Mouse (Mus musculus) limb, embryonic 15.5 days (tissue): ENCODE results near the gene Pmch. TPM values are rescaled to one million over a fixed set of nuclear protein-coding genes. Genes with fewer than 3 reads are reported as not detected.

Experiments used
- ATAC-seq: fragments of 200-750 bp; cut with Nextera tagmentation; 2 replicates; pipeline ENCODE4 v1.8.0; 2017; ENCODE audit warnings: low read depth, moderate TSS enrichment; ENCODE audit not compliant: insufficient number of reproducible peaks, low FRiP score, low TSS enrichment
- H3K27ac ChIP-seq: fragments of 300-500 bp; sonication (generic); 2 replicates; pipeline ENCODE4 v1.5.1; 2015; ENCODE audit warnings: moderate library complexity, mild to moderate bottlenecking, inconsistent platforms
- H3K27me3 ChIP-seq: fragments of 300-500 bp; sonication (generic); 2 replicates; pipeline ENCODE4 v1.6.1; 2015; ENCODE audit warnings: inconsistent platforms
- H3K36me3 ChIP-seq: fragments of 300-500 bp; sonication (generic); 2 replicates; pipeline ENCODE4 v1.6.1; 2015; ENCODE audit warnings: inconsistent platforms
- H3K4me1 ChIP-seq: fragments of 300-500 bp; sonication (generic); 2 replicates; pipeline ENCODE4 v1.6.1; 2015; ENCODE audit warnings: inconsistent platforms
- H3K4me2 ChIP-seq: fragments of 300-500 bp; sonication (generic); 2 replicates; pipeline ENCODE4 v1.6.1; 2015; ENCODE audit warnings: mild to moderate bottlenecking, inconsistent platforms
- H3K4me3 ChIP-seq: fragments of 300-500 bp; sonication (generic); 2 replicates; pipeline ENCODE4 v1.5.1; 2015; ENCODE audit warnings: mild to moderate bottlenecking, inconsistent platforms
- H3K9ac ChIP-seq: fragments of 300-500 bp; sonication (generic); 2 replicates; pipeline ENCODE4 v1.6.1; 2015; ENCODE audit warnings: inconsistent platforms
- H3K9me3 ChIP-seq: fragments of 300-500 bp; sonication (generic); 2 replicates; pipeline ENCODE4 v1.6.1; 2016; ENCODE audit warnings: inconsistent platforms
- WGBS: fragments of 180-500 bp; shearing (Covaris S2); methylation state at CpG from one replicate; pipeline ENCODE4 v1.1.7; 2015; 5-methylcytosine and 5-hydroxymethylcytosine counted together
- polyA plus RNA-seq: library from polyadenylated mRNA; unstranded; fragments of >200 nt; fragmentation: Nextera tagmentation; extraction: Ambion mirVana; gene quantifications from 2 replicates; pipeline ENCODE4 v1.2.1, GENCODE M21; 2015

The Pmch gene
- 0.35 TPM in 1 of 2 replicates, not detected in the other for polyA plus RNA-seq

DNA sequence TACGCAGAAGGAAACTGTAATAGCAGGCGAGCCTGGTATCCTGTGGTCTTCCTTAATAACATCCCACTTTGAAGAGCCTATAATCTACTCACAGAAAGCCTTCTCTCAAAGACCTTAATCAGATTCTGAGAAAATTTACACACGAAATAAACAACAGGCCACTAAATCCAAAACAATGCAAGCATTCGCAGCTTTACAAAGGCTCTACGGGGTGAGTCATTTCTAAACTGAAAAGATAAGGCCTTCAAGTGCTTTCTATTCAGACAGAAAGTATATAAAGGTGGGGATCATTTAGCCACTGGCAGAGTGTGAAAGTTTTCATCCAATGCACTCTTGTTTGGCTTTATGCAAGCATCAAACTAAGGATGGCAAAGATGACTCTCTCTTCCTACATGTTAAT lies at the start of gene Pmch:
Pmch (plus strand) TSS at position 301 of the 400 bp plus-strand sequence.
- no peaks in the 10 kb centered on the region for H3K4me1 ChIP-seq
- peaks cover 3% of the 10 kb centered on the region; the same call in 1 of the 2 replicates for H3K36me3 ChIP-seq
- no peaks in the 10 kb centered on the region for H3K27me3 ChIP-seq
- no peak for ATAC-seq
- no peak within 1 kb of the TSS for H3K4me2 ChIP-seq
- H3K9me3 ChIP-seq = no peaks in the 10 kb centered on the region
- H3K4me3 ChIP-seq = no peak within 1 kb of the TSS
- no peak within 1 kb of the TSS for H3K27ac ChIP-seq
- H3K9ac ChIP-seq = no peak within 1 kb of the TSS
- 82% methylated on average over 5 of the region's 5 CpGs for WGBS

DNA sequence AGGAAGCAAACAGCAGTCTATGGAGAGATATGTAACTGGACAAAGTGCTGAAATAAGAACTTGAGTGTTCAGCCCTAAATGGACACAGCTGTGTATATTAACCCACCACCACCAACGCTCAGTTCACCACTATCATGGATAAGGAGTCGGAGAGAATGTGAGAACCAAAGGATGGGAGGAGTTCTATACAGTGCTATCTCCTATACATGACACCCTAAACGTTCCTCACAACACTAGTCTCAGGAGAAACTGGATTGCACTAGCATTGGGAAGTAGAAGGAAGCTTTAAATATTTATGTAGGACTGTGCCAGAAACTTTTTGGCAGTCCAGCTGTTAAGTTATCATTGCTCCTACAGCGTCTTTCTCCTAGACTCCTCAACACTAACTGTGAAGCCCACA lies 46.6 kb upstream of the Pmch start:
- no peak overlapping the region for H3K4me3 ChIP-seq
- H3K4me1 ChIP-seq = 0 out of 2 replicates have a peak, but pooled peaks cover 14% of the 10 kb centered on the region
- ATAC-seq = no peak
- H3K4me2 ChIP-seq = no peak overlapping the region
- H3K36me3 ChIP-seq = no peaks in the 10 kb centered on the region
- H3K9ac ChIP-seq = no peak overlapping the region
- H3K27ac ChIP-seq = peak overlapping the region; percentile 4; the same call in 1 of the 2 replicates
- 57% methylated on average over 4 of the region's 4 CpGs for WGBS
- no peaks in the 10 kb centered on the region for H3K27me3 ChIP-seq
- H3K9me3 ChIP-seq = no peaks in the 10 kb centered on the region

- peak; percentile 88 for ATAC-seq
- Histone ChIP-seq H3K9me3 (no peaks in the 10 kb centered on the region), H3K4me1 (0 out of 2 replicates have a peak, but pooled peaks cover 14% of the 10 kb centered on the region), H3K9ac (no peak overlapping the region), H3K27me3 (no peaks in the 10 kb centered on the region), H3K4me3 (no peak overlapping the region), H3K27ac (peak overlapping the region; percentile 65), H3K4me2 (no peak overlapping the region), H3K36me3 (no peaks in the 10 kb centered on the region)
- WGBS = 22% methylated on average over 11 of the region's 11 CpGs
Observed at GRCm38 (mm10) chr10:88046098-88046771, 44.6 kb upstream of the Pmch start.

DNA sequence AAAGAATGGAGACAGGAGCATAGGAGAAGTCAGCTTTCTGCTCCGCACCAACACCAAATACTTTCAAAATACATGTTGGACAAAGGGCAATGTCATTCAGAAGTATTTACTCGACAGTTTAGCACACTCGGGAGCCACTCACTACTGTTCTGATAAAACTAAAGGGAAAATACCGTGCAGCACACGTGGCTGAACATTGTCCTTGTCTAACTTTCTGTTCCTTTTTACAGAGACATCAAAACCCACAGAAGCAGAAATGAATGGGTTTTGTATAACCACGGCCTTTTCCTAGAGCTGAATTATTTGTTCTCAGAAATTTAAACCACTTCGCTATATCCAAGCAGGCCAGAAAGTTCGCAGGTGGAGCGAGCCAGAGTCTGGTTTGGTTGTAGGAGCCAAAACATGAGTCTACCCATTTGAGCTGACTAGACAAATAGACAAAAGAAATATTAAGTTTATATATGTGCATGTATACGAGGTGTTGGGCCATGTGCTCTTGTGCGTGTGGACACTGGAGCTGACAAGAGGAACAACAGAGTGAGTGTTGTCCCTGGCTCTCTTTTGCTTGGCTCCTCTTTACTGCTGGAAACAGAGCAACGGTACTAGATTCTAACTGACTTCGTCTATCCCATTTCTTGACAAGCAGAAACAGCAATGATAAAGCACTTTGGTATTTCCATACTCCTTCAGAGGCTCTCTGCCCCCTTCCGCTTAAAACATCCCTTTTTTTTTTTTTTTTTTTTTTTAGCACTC lies 36.5 kb upstream of the Pmch start:
- H3K27ac ChIP-seq = no peak overlapping the region
- H3K9me3 ChIP-seq = no peaks in the 10 kb centered on the region
- H3K4me3 ChIP-seq = no peak overlapping the region
- no peak overlapping the region for H3K4me2 ChIP-seq
- no peaks in the 10 kb centered on the region for H3K4me1 ChIP-seq
- no peak for ATAC-seq
- no peaks in the 10 kb centered on the region for H3K36me3 ChIP-seq
- H3K27me3 ChIP-seq = no peaks in the 10 kb centered on the region
- no peak overlapping the region for H3K9ac ChIP-seq
- WGBS = 72% methylated on average over 14 of the region's 14 CpGs

- Histone ChIP-seq H3K4me3 (no peak overlapping the region), H3K9me3 (no peaks in the 10 kb centered on the region), H3K36me3 (no peaks in the 10 kb centered on the region), H3K4me1 (no peaks in the 10 kb centered on the region), H3K27me3 (no peaks in the 10 kb centered on the region), H3K4me2 (no peak overlapping the region), H3K9ac (no peak overlapping the region), H3K27ac (no peak overlapping the region)
- ATAC-seq = no peak
- 60% methylated on average over 14 of the region's 14 CpGs for WGBS
Observed at GRCm38 (mm10) chr10:88056950-88057649, 33.8 kb upstream of the Pmch start.

GRCm38 (mm10) chr10:88063436-88063835 lies 27.4 kb upstream of the Pmch start:
- no peak overlapping the region for H3K9ac ChIP-seq

DNA sequence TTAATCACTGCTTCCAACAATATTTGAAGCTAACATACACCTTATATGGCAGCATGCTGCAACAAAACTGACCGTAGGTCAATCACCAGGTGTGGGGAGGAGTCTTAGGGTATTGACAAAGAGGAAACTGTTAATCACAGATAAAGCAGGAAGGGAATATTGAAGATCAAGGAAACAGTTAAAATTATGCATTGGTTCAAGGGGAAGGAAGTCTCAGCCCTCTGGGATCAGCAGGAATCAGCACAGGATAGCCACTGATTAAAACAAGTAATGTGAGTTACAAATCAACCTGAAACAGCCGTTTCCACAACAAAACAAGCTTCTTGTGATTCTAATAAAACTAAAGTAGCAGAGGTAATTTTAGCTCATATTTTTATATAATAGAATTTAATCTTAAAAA lies 26.0 kb upstream of the Pmch start:
- peaks cover 4% of the 10 kb centered on the region; the same call in 1 of the 2 replicates for H3K4me1 ChIP-seq
- no peaks in the 10 kb centered on the region for H3K27me3 ChIP-seq
- ATAC-seq = no peak
- 38% methylated on average over 2 of the region's 2 CpGs for WGBS
- H3K36me3 ChIP-seq = no peaks in the 10 kb centered on the region
- H3K9me3 ChIP-seq = no peaks in the 10 kb centered on the region
- H3K4me3 ChIP-seq = no peak overlapping the region
- H3K9ac ChIP-seq = no peak overlapping the region
- H3K27ac ChIP-seq = no peak overlapping the region
- no peak overlapping the region for H3K4me2 ChIP-seq

More at GRCm38 (mm10) chr10:88063436-88063835, 27.4 kb upstream of the Pmch start:
- no peak for ATAC-seq
- no peak overlapping the region for H3K4me2 ChIP-seq
- H3K4me3 ChIP-seq = no peak overlapping the region
- no peaks in the 10 kb centered on the region for H3K9me3 ChIP-seq
- WGBS = 40% methylated on average over 4 of the region's 4 CpGs
- no peaks in the 10 kb centered on the region for H3K27me3 ChIP-seq
- no peaks in the 10 kb centered on the region for H3K36me3 ChIP-seq
- H3K27ac ChIP-seq = no peak overlapping the region
- H3K4me1 ChIP-seq = peaks cover 4% of the 10 kb centered on the region; the same call in 1 of the 2 replicates

- H3K27me3 ChIP-seq = no peaks in the 10 kb centered on the region
- no peak overlapping the region for H3K4me2 ChIP-seq
- H3K4me3 ChIP-seq = no peak overlapping the region
- H3K27ac ChIP-seq = no peak overlapping the region
- no peaks in the 10 kb centered on the region for H3K9me3 ChIP-seq
- no peaks in the 10 kb centered on the region for H3K36me3 ChIP-seq
- H3K9ac ChIP-seq = no peak overlapping the region
- ATAC-seq = no peak
- peaks cover 4% of the 10 kb centered on the region; the same call in 1 of the 2 replicates for H3K4me1 ChIP-seq
- 77% methylated on average over 3 of the region's 3 CpGs for WGBS
Observed at GRCm38 (mm10) chr10:88067377-88067776, 23.5 kb upstream of the Pmch start.

- H3K4me2 ChIP-seq = no peak overlapping the region
- ATAC-seq = no peak
- no peaks in the 10 kb centered on the region for H3K9me3 ChIP-seq
- 96% methylated on average over 2 of the region's 2 CpGs for WGBS
- H3K9ac ChIP-seq = no peak overlapping the region
- no peaks in the 10 kb centered on the region for H3K27me3 ChIP-seq
- no peaks in the 10 kb centered on the region for H3K4me1 ChIP-seq
- no peak overlapping the region for H3K4me3 ChIP-seq
- H3K36me3 ChIP-seq = no peaks in the 10 kb centered on the region
- no peak overlapping the region for H3K27ac ChIP-seq
Observed at GRCm38 (mm10) chr10:88106169-88106568, 15.3 kb downstream of the Pmch start.

DNA sequence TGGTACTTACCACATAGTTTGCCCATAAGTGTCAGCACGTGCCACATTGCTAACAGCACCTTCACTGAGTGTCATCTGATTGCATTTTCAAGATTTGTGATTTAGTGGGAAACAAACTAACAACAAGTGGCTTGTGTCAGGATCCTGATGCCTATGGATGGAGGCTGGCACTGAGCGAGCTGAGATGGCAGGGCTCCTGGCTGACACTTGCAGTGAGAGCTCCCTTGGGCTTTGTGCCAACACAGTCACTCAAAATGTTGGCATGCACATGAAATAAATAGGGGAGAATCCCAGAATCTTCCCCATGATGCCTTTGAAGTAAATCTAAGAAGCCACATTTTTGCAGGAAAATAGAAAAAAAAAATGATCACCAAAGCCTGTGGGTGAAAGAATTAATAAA lies 22.4 kb downstream of the Pmch start:
- no peak overlapping the region for H3K9ac ChIP-seq
- H3K27me3 ChIP-seq = no peaks in the 10 kb centered on the region
- no peak for ATAC-seq
- H3K4me2 ChIP-seq = no peak overlapping the region
- H3K36me3 ChIP-seq = no peaks in the 10 kb centered on the region
- H3K9me3 ChIP-seq = no peaks in the 10 kb centered on the region
- H3K4me3 ChIP-seq = no peak overlapping the region
- no peaks in the 10 kb centered on the region for H3K4me1 ChIP-seq
- H3K27ac ChIP-seq = no peak overlapping the region
- WGBS = 92% methylated on average over 2 of the region's 2 CpGs

DNA sequence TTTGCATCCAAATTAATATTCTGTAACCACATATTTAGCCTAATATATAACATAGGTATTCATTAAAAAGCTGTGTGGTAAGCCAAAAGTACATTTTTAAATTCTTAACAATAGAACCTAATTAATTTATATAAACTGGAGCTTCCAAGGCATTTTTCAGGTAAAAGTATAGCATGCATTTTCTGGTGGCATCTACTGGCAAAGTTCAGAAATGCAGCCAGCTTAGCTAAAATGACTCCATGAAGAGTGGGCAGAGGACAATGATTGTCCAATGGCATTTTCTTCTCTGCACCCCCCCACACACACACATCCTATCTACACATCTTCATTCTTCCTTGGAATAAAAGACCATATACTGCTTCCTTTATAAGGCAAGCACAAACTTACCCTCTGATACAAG lies 28.8 kb downstream of the Pmch start:
- Histone ChIP-seq H3K9me3 (no peaks in the 10 kb centered on the region), H3K9ac (no peak overlapping the region)

GRCm38 (mm10) chr10:88135630-88136029 lies 44.8 kb downstream of the Pmch start:
- Histone ChIP-seq H3K27me3 (no peaks in the 10 kb centered on the region), H3K4me3 (no peak overlapping the region), H3K4me1 (no peaks in the 10 kb centered on the region), H3K36me3 (peaks cover 10% of the 10 kb centered on the region), H3K9me3 (no peaks in the 10 kb centered on the region), H3K27ac (no peak overlapping the region), H3K4me2 (no peak overlapping the region), H3K9ac (no peak overlapping the region)
- WGBS = 97% methylated on average over 16 of the region's 16 CpGs
- no peak for ATAC-seq

More for the DNA sequence above, 28.8 kb downstream of the Pmch start:
- H3K4me1 ChIP-seq = no peaks in the 10 kb centered on the region
- no peak overlapping the region for H3K27ac ChIP-seq
- H3K4me2 ChIP-seq = no peak overlapping the region
- H3K4me3 ChIP-seq = no peak overlapping the region
- H3K27me3 ChIP-seq = no peaks in the 10 kb centered on the region
- H3K36me3 ChIP-seq = 0 out of 2 replicates have a peak, but pooled peaks cover 2% of the 10 kb centered on the region
- ATAC-seq = no peak
